Mouse (Mus musculus): ENCODE results near the gene Rap2b. TPM values are rescaled to one million over a fixed set of nuclear protein-coding genes. Genes with fewer than 3 reads are reported as not detected.

The Rap2b gene
- polyA plus RNA-seq, 2 experiments, result 8.7 to 15.9 TPM

DNA sequence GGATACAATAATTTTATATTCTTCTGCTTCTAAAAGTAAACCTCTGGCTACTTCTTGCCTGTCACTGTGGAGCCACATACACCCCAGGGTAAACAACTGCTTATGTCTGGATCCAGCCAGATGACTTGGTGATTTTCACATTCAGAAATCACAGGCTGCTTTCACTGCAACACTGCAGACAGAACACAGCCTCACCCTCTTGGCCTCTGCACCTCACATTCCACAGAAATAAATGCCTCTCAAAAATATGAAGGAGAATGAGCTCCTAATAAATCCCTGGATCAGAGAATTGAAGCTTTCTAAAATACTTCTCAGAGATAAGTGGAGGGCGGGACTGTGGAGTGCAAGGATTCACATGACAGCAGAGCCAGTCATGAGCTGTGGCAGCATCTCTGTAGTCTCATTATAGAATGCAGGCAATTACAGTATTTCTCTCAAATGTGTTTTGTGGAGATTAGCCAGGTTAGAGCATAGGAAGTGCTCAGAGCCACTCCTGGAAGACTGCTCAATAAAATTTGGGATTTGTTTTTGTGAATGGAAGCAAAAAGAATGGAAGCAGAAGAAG lies 39.5 kb downstream of the Rap2b start:
- Histone ChIP-seq H3K27ac (replicated peaks; ENCODE audit: low read depth, low read length) (no peak overlapping the region), H3K4me3 (replicated peaks; ENCODE audit: low read length) (no peak overlapping the region), H3K36me3 (ENCODE audit: control insufficient read depth, insufficient read depth, low read length) (no peaks in the 10 kb centered on the region), H3K9me3 (ENCODE audit: control insufficient read depth, low read length) (no peaks in the 10 kb centered on the region), H3K27me3 (ENCODE audit: control insufficient read depth, insufficient read depth, low read length) (no peaks in the 10 kb centered on the region), H3K4me1 (ENCODE audit: control insufficient read depth, insufficient read depth, low read length) (no peaks in the 10 kb centered on the region), H3K4me2 (replicated peaks; ENCODE audit: low read depth, low read length, severe bottlenecking) (no peak overlapping the region), H3K9ac (ENCODE audit: low read depth, low read length, severe bottlenecking) (no peak overlapping the region)
- 48% methylated on average over 1 of the region's 1 CpGs for WGBS
- DNase-seq (ENCODE audit: low spot score) (no peak), ATAC-seq (ENCODE audit: low FRiP score, low read depth) (no peak)
- no peak for TF ChIP-seq POLR2A (IDR thresholded peaks at IDR 0.05; ENCODE audit: borderline replicate concordance, extremely low read depth, insufficient read depth, insufficient read length)

DNA sequence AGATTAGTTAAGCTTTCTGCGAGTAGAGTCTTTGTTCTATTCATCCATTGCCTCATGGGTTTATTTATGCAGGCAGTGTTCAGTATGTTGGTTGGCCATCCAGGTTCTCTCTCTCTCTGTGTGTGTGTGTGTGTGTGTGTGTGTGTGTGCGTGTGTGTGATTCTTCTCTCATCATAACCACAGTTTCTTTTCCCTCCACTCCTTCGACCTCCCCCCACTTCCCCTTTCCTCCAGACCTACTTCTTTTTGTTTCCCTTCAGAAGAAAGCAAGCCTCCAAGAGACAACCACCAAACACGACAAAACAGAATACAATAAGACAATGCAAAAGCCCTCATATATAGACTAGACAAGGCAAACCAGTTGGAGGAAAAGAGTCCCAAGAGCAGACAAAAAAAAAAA lies 45.5 kb downstream of the Rap2b start:
- no peak for ATAC-seq (ENCODE audit: low FRiP score, low read depth)
- no peaks in the 10 kb centered on the region for H3K9me3 ChIP-seq (ENCODE audit: control insufficient read depth, low read length)
- no peak overlapping the region for H3K4me2 ChIP-seq (replicated peaks; ENCODE audit: low read depth, low read length, severe bottlenecking)
- H3K4me3 ChIP-seq (replicated peaks; ENCODE audit: low read length), result no peak overlapping the region
- no peak overlapping the region for H3K9ac ChIP-seq (ENCODE audit: low read depth, low read length, severe bottlenecking)
- no peaks in the 10 kb centered on the region for H3K36me3 ChIP-seq (ENCODE audit: control insufficient read depth, insufficient read depth, low read length)
- no peaks in the 10 kb centered on the region for H3K4me1 ChIP-seq (ENCODE audit: control insufficient read depth, insufficient read depth, low read length)
- H3K27ac ChIP-seq (replicated peaks; ENCODE audit: low read depth, low read length), result no peak overlapping the region
- WGBS, result 79% methylated on average over 4 of the region's 4 CpGs
- no peak for TF ChIP-seq POLR2A (IDR thresholded peaks at IDR 0.05; ENCODE audit: borderline replicate concordance, extremely low read depth, insufficient read depth, insufficient read length)
- DNase-seq (ENCODE audit: low spot score), result no peak
- no peaks in the 10 kb centered on the region for H3K27me3 ChIP-seq (ENCODE audit: control insufficient read depth, insufficient read depth, low read length)

DNA sequence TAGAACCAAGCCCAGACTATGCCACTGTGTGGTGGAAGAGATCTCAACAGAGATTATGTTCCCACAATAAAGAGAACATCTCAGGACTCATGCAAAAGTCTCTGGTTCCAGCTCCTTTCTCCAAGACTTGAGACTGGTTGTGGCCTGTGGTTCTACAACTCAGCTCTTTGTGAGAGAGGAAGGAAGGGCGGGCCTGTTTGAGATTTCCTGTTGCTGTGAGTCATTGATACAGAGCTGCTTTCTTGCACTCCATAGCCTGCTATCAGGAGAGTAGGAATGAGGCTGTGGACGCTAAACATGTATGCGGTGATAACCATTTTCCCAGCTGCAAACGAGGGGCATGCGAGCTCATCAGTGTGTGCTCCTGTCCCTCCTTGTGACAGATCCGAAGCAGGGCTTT lies 48.2 kb downstream of the Rap2b start:
- Histone ChIP-seq H3K4me1 (ENCODE audit: control insufficient read depth, insufficient read depth, low read length) (no peaks in the 10 kb centered on the region), H3K27ac (replicated peaks; ENCODE audit: low read depth, low read length) (no peak overlapping the region), H3K4me3 (replicated peaks; ENCODE audit: low read length) (no peak overlapping the region), H3K9ac (ENCODE audit: low read depth, low read length, severe bottlenecking) (no peak overlapping the region), H3K9me3 (ENCODE audit: control insufficient read depth, low read length) (no peaks in the 10 kb centered on the region), H3K36me3 (ENCODE audit: control insufficient read depth, insufficient read depth, low read length) (no peaks in the 10 kb centered on the region), H3K4me2 (replicated peaks; ENCODE audit: low read depth, low read length, severe bottlenecking) (no peak overlapping the region), H3K27me3 (ENCODE audit: control insufficient read depth, insufficient read depth, low read length) (no peaks in the 10 kb centered on the region)
- 83% methylated on average over 6 of the region's 6 CpGs for WGBS
- DNase-seq (ENCODE audit: low spot score) (no peak), ATAC-seq (ENCODE audit: low FRiP score, low read depth) (no peak)
- TF ChIP-seq POLR2A (IDR thresholded peaks at IDR 0.05; ENCODE audit: borderline replicate concordance, extremely low read depth, insufficient read depth, insufficient read length), result no peak

DNA sequence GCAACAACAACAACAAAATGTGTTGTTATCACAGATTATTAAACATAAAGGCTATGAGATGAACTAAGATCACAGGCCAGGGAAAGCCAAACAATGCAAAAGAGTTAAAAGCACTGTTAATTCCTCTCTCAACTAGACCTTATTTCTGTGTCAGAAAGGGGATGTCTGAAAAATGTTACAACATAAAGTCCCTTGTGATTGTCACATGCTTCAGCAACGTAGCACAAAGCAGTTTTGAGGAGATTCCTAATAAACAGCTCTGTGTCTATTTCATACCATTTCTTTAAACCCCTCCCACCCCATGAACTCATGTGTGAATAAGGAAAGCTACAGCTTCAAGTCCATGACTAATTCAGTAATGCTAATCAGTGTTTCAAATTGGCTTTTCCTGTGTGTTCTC lies 54.4 kb downstream of the Rap2b start:
- WGBS, result 56% methylated on average over 1 of the region's 1 CpGs
- DNase-seq (ENCODE audit: low spot score) (no peak), ATAC-seq (ENCODE audit: low FRiP score, low read depth) (no peak)
- TF ChIP-seq POLR2A (IDR thresholded peaks at IDR 0.05; ENCODE audit: borderline replicate concordance, extremely low read depth, insufficient read depth, insufficient read length), result no peak
- H3K27me3 ChIP-seq (ENCODE audit: control insufficient read depth, insufficient read depth, low read length), result no peaks in the 10 kb centered on the region
- H3K4me1 ChIP-seq (ENCODE audit: control insufficient read depth, insufficient read depth, low read length), result no peaks in the 10 kb centered on the region
- no peak overlapping the region for H3K4me3 ChIP-seq (replicated peaks; ENCODE audit: low read length)
- no peak overlapping the region for H3K9ac ChIP-seq (ENCODE audit: low read depth, low read length, severe bottlenecking)
- H3K4me2 ChIP-seq (replicated peaks; ENCODE audit: low read depth, low read length, severe bottlenecking), result no peak overlapping the region
- H3K36me3 ChIP-seq (ENCODE audit: control insufficient read depth, insufficient read depth, low read length), result no peaks in the 10 kb centered on the region
- no peak overlapping the region for H3K27ac ChIP-seq (replicated peaks; ENCODE audit: low read depth, low read length)
- no peaks in the 10 kb centered on the region for H3K9me3 ChIP-seq (ENCODE audit: control insufficient read depth, low read length)

Other genes starting within 250 kb of the Rap2b start
- 0.34 and 0.35 TPM in 2 replicates for gene B430305J03Rik, start 4.3 kb downstream of the Rap2b start, polyA plus RNA-seq (2012; rRNA removed)
- gene B430305J03Rik, start 4.3 kb downstream of the Rap2b start, polyA plus RNA-seq (2014; fragmentation: Nextera tagmentation; extraction: Ambion mirVana), result not detected in 2 replicates

Data from limb, embryonic 14.5 days (tissue).